In genomic region chr10:20141376-20141775, GRCm38 (mm10) we compare ENCODE assay signal across 15 mouse cellular contexts. TPM values are rescaled to one million over a fixed set of nuclear protein-coding genes. Genes with fewer than 3 reads are reported as not detected.
DNase-seq lines count a peak whose midpoint lies in the region; ATAC-seq and TF ChIP-seq lines count a peak whose summit lies in the region.
"Had no signal": no experiment of that assay in that cellular context is flagged by ENCODE, and none has a peak within 500 bp of the region (broad histone marks: within the 10 kb centered on the region; RNA-seq: fewer than 3 reads in every experiment).

No protein-coding gene starts in this region.

- H3K27ac ChIP-seq in liver, embryonic 12.5 days: no peak overlapping the region
- no peak overlapping the region for H3K27ac ChIP-seq in liver, embryonic 16.5 days (ENCODE audit: low read length)
- H3K27ac ChIP-seq in thymus, adult 2 months (ENCODE audit: control insufficient read depth, insufficient read depth, low read length): no peak overlapping the region
- H3K27ac ChIP-seq: embryonic facial prominence, embryonic 15.5 days; intestine, embryonic 15.5 days; liver, embryonic 13.5 days had no signal

- H3K27me3 ChIP-seq in liver, embryonic 12.5 days (replicated peaks): peaks cover 1% of the 10 kb centered on the region; the same call in 1 of the 2 replicates
- no peaks in the 10 kb centered on the region for H3K27me3 ChIP-seq in liver, embryonic 16.5 days (ENCODE audit: control insufficient read depth, insufficient read depth, low read depth, low read length)
- H3K27me3 ChIP-seq in thymus, adult 2 months (ENCODE audit: control insufficient read depth, insufficient read depth, low read length): no peaks in the 10 kb centered on the region
- H3K27me3 ChIP-seq: embryonic facial prominence, embryonic 15.5 days; intestine, embryonic 15.5 days; liver, embryonic 13.5 days had no signal

- no peak overlapping the region for H3K9ac ChIP-seq in liver, embryonic 12.5 days
- H3K9ac ChIP-seq in liver, embryonic 16.5 days (ENCODE audit: low read depth, low read length): no peak overlapping the region
- H3K9ac ChIP-seq: embryonic facial prominence, embryonic 15.5 days; intestine, embryonic 15.5 days; liver, embryonic 13.5 days had no signal

- no peak for TF ChIP-seq POLR2A in thymus, adult 2 months (IDR thresholded peaks at IDR 0.05; ENCODE audit: control insufficient read depth, extremely low read depth, insufficient read depth, low read length, poor library complexity)

- H3K4me1 ChIP-seq in liver, embryonic 12.5 days: peaks cover 10% of the 10 kb centered on the region
- H3K4me1 ChIP-seq in liver, embryonic 16.5 days (ENCODE audit: control insufficient read depth, low read depth, low read length): no peaks in the 10 kb centered on the region; the same call in 1 of the 2 replicates
- H3K4me1 ChIP-seq in thymus, adult 2 months (replicated peaks; ENCODE audit: control insufficient read depth, insufficient read depth, low read length): no peaks in the 10 kb centered on the region
- H3K4me1 ChIP-seq: embryonic facial prominence, embryonic 15.5 days; intestine, embryonic 15.5 days had no signal

- DNase-seq in liver (peak; percentile 36), R1 (ENCODE audit: low read depth, low spot score) (peak; percentile 72)
- peak; percentile 63 for DNase-seq in adrenal gland, postnatal 10 days
- no peak for DNase-seq in thymus, adult 2 months
- DNase-seq: cerebellum, adult 11-12 months; heart, adult 18-20 months; liver, embryonic 13.5 days; lung, postnatal 36 days; right cerebral cortex, postnatal 14 days had no signal

- H3K4me3 ChIP-seq in liver, embryonic 12.5 days: no peak overlapping the region
- H3K4me3 ChIP-seq in liver, embryonic 16.5 days (ENCODE audit: low read depth, low read length): no peak overlapping the region
- H3K4me3 ChIP-seq in thymus, adult 2 months (ENCODE audit: control insufficient read depth, insufficient read depth, low read length): no peak overlapping the region
- H3K4me3 ChIP-seq: embryonic facial prominence, embryonic 15.5 days; intestine, embryonic 15.5 days; liver, embryonic 13.5 days had no signal

- no peaks in the 10 kb centered on the region for H3K9me3 ChIP-seq in liver, embryonic 12.5 days (replicated peaks)
- H3K9me3 ChIP-seq in liver, embryonic 16.5 days (replicated peaks; ENCODE audit: control insufficient read depth, low read length): no peaks in the 10 kb centered on the region
- H3K9me3 ChIP-seq: embryonic facial prominence, embryonic 15.5 days; intestine, embryonic 15.5 days; liver, embryonic 13.5 days had no signal

- 77% methylated on average over 17 of the region's 17 CpGs for WGBS in liver, embryonic 12.5 days (ENCODE audit: insufficient replicate concordance)
- WGBS in liver, embryonic 16.5 days (ENCODE audit: insufficient replicate concordance): 61% methylated on average over 17 of the region's 17 CpGs
- WGBS in thymus, adult 2 months: 93% methylated on average over 17 of the region's 17 CpGs

- no peak overlapping the region for H3K4me2 ChIP-seq in liver, embryonic 12.5 days
- no peak overlapping the region for H3K4me2 ChIP-seq in liver, embryonic 16.5 days (ENCODE audit: low read depth, low read length)
- H3K4me2 ChIP-seq: embryonic facial prominence, embryonic 15.5 days; intestine, embryonic 15.5 days; liver, embryonic 13.5 days had no signal

- ATAC-seq in liver, embryonic 12.5 days: no peak
- ATAC-seq in liver, embryonic 16.5 days (ENCODE audit: low read depth): peak; percentile 58
- ATAC-seq in activated CD4-positive, CD25-positive, alpha-beta regulatory T cell, adult 4 months: no peak
- ATAC-seq: forebrain, embryonic 14.5 days; intestine, embryonic 15.5 days had no signal

- peaks cover 4% of the 10 kb centered on the region; the same call in 1 of the 2 replicates for H3K36me3 ChIP-seq in liver, embryonic 12.5 days
- H3K36me3 ChIP-seq in liver, embryonic 16.5 days (ENCODE audit: control insufficient read depth, insufficient read depth): peaks cover 3% of the 10 kb centered on the region; the same call in 1 of the 2 replicates
- no peaks in the 10 kb centered on the region for H3K36me3 ChIP-seq in thymus, adult 2 months (ENCODE audit: control insufficient read depth, insufficient read depth, low read length)
- H3K36me3 ChIP-seq: embryonic facial prominence, embryonic 15.5 days; intestine, embryonic 15.5 days; liver, embryonic 13.5 days had no signal

- no peak for TF ChIP-seq CTCF in thymus, adult 2 months (IDR thresholded peaks at IDR 0.05; ENCODE audit: borderline replicate concordance, control insufficient read depth, extremely low read depth, insufficient read depth, low read length, poor library complexity)

RNA-seq across cellular contexts. Expression of gene Map7, which starts 6.9 kb away (rescaled TPM):
- polyA plus RNA-seq in liver, embryonic 12.5 days (2016; fragmentation: Nextera tagmentation; extraction: Ambion mirVana): 5.6 and 6.6 TPM in 2 replicates
- 10 to 100 TPM; 15.9 to 18.7 TPM for total RNA-seq in adrenal gland, postnatal 10 days (2021)
- polyA plus RNA-seq in liver, embryonic 16.5 days (2015; fragmentation: Nextera tagmentation; extraction: Ambion mirVana): 4.9 and 5.3 TPM in 2 replicates
- 6.9 and 9.8 TPM in 2 replicates for polyA plus RNA-seq in thymus, adult 2 months (2012; rRNA removed)
- polyA plus RNA-seq in activated CD4-positive, CD25-positive, alpha-beta regulatory T cell, adult 4 months (2017; shearing (Covaris generic)): 1 to 10 TPM; 4.8 to 5.2 TPM
